Mouse (Mus musculus): ENCODE data around the gene Rcc1l. TPM values are rescaled to one million over a fixed set of nuclear protein-coding genes. Genes with fewer than 3 reads are reported as not detected.

Gene Rcc1l
- polyA plus RNA-seq, 1 experiment: 10.7 TPM

DNA sequence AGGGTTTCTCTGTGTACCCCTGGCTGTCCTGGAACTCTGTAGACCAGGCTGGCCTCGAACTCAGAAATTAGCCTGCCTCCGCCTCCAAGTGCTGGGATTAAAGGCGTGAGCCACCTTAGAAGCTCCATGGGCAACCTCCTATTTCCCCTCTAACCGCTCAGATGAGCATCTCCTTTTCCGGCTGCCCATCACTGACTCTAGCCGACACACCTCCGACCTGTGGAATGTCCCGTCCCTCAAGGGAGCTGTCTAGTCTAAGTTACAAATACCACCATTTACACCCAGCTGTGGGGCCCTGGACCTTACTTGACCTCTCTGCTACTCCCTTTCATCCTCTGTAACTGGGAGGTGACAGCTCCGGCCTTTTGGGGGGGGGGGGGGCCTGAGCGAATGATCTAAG is 878 bp downstream of the Rcc1l start:
- TF ChIP-seq CTCF (IDR thresholded peaks at IDR 0.05; ENCODE audit: extremely low read depth, insufficient read depth, insufficient read length, insufficient replicate concordance): no peak
- no peak for TF ChIP-seq POLR2A (IDR thresholded peaks at IDR 0.05; ENCODE audit: low read depth, low read length)
- no peaks in the 10 kb centered on the region; the same call in 1 of the 2 replicates for H3K4me1 ChIP-seq (ENCODE audit: control insufficient read depth, insufficient read depth, insufficient read length)
- no peaks in the 10 kb centered on the region for H3K27me3 ChIP-seq (ENCODE audit: control insufficient read depth, insufficient read depth, low read length)
- H3K36me3 ChIP-seq (ENCODE audit: control insufficient read depth, insufficient read depth, low read length): no peaks in the 10 kb centered on the region; the same call in 1 of the 2 replicates
- 18% methylated on average over 10 of the region's 10 CpGs for WGBS
- DNase-seq (ENCODE audit: low read depth in 1 of 2, low spot score in 2 of 2): no peak
- no peak overlapping the region for H3K27ac ChIP-seq (ENCODE audit: insufficient read depth, low read length)
- peak overlapping the region; percentile 83; the same call in 1 of the 2 replicates for H3K4me3 ChIP-seq (ENCODE audit: extremely low read depth, insufficient read depth, insufficient read length)

DNA sequence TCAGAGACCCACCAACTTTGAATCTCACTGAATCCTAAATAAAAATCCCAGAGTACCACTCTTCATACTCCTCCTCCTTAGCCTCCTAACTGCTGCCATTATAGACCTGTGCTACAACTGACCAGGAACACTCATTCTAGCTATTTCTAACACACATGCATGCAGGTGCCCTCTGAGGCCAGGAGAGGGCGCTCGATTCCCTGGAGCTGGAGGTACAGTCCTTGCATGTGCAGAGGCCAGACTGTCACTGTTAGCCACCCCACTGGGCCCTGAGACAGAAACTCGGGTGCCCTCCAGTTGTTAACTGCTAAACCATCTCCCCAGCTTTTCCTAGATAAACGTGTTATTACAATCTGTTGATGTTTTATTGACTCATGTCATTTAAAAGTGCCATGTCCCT is 3.4 kb downstream of the Rcc1l start:
- no peaks in the 10 kb centered on the region for H3K27me3 ChIP-seq (ENCODE audit: control insufficient read depth, insufficient read depth, low read length)
- DNase-seq (ENCODE audit: low read depth in 1 of 2, low spot score in 2 of 2): peak in 1 of 2 experiments; percentile 25
- H3K4me3 ChIP-seq (ENCODE audit: extremely low read depth, insufficient read depth, insufficient read length): no peak overlapping the region
- peaks cover 1% of the 10 kb centered on the region; the same call in 1 of the 2 replicates for H3K36me3 ChIP-seq (ENCODE audit: control insufficient read depth, insufficient read depth, low read length)
- TF ChIP-seq CTCF (IDR thresholded peaks at IDR 0.05; ENCODE audit: extremely low read depth, insufficient read depth, insufficient read length, insufficient replicate concordance) (peak; percentile 66; the same call in 1 of the 2 replicates), POLR2A (IDR thresholded peaks at IDR 0.05; ENCODE audit: low read depth, low read length) (no peak)
- no peaks in the 10 kb centered on the region; the same call in 1 of the 2 replicates for H3K4me1 ChIP-seq (ENCODE audit: control insufficient read depth, insufficient read depth, insufficient read length)
- H3K27ac ChIP-seq (ENCODE audit: insufficient read depth, low read length): no peak overlapping the region
- WGBS: 42% methylated on average over 4 of the region's 4 CpGs

GRCm38 (mm10) chr5:134170167-134170566 is 6.4 kb downstream of the Rcc1l start:
- peaks cover 3% of the 10 kb centered on the region; the same call in 1 of the 2 replicates for H3K36me3 ChIP-seq (ENCODE audit: control insufficient read depth, insufficient read depth, low read length)
- no peak for DNase-seq (ENCODE audit: low read depth in 1 of 2, low spot score in 2 of 2)
- H3K4me3 ChIP-seq (ENCODE audit: extremely low read depth, insufficient read depth, insufficient read length): no peak overlapping the region
- TF ChIP-seq CTCF (IDR thresholded peaks at IDR 0.05; ENCODE audit: extremely low read depth, insufficient read depth, insufficient read length, insufficient replicate concordance): no peak
- no peak for TF ChIP-seq POLR2A (IDR thresholded peaks at IDR 0.05; ENCODE audit: low read depth, low read length)
- H3K4me1 ChIP-seq (ENCODE audit: control insufficient read depth, insufficient read depth, insufficient read length): no peaks in the 10 kb centered on the region
- H3K27ac ChIP-seq (ENCODE audit: insufficient read depth, low read length): no peak overlapping the region
- H3K27me3 ChIP-seq (ENCODE audit: control insufficient read depth, insufficient read depth, low read length): no peaks in the 10 kb centered on the region
- WGBS: 89% methylated on average over 8 of the region's 8 CpGs

DNA sequence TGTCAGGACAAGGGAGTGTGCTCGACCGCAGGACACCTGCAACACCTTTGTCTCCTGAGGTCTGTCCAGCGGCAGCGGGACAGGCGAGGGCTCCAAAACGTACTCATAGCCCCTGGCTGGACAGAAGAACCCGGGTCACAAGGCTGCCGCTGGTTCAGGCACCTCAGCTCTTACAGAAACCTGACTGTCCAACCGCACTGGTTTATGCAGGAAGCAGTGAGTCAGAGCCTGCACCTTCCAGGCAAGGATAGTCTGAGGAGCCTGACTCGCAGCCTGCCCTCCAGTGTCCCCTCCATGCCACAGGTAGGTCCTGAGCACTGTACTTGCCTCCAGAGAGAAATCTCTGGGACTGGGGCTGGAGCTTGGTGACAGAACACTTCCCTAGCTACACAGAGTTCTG is 7.3 kb downstream of the Rcc1l start:
- no peak for DNase-seq (ENCODE audit: low read depth in 1 of 2, low spot score in 2 of 2)
- TF ChIP-seq CTCF (IDR thresholded peaks at IDR 0.05; ENCODE audit: extremely low read depth, insufficient read depth, insufficient read length, insufficient replicate concordance) (no peak), POLR2A (IDR thresholded peaks at IDR 0.05; ENCODE audit: low read depth, low read length) (no peak)
- Histone ChIP-seq H3K36me3 (ENCODE audit: control insufficient read depth, insufficient read depth, low read length) (peaks cover 8% of the 10 kb centered on the region; the same call in 1 of the 2 replicates), H3K27me3 (ENCODE audit: control insufficient read depth, insufficient read depth, low read length) (no peaks in the 10 kb centered on the region), H3K4me1 (ENCODE audit: control insufficient read depth, insufficient read depth, insufficient read length) (no peaks in the 10 kb centered on the region), H3K4me3 (ENCODE audit: extremely low read depth, insufficient read depth, insufficient read length) (no peak overlapping the region), H3K27ac (ENCODE audit: insufficient read depth, low read length) (no peak overlapping the region)
- 96% methylated on average over 10 of the region's 10 CpGs for WGBS

DNA sequence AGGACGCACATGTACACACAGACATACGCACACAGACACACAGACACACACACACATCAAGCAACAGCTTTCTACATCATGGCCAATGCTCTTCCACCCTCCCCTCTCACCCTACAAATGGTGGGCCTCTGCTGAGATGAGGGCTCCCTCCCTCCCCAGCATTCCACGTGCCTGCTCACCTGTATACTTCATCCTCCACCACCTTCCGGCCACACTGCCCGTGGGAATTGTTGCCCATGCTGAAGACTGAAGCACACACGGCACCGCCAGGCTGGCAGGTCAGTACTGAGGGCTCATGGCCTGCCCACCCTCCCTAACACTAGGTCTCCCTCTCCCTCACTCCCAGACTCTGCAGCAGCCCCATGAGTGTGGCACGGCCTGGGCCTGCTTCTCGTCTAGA is 8.5 kb downstream of the Rcc1l start:
- DNase-seq (ENCODE audit: low read depth in 1 of 2, low spot score in 2 of 2): no peak
- WGBS: 93% methylated on average over 9 of the region's 9 CpGs
- no peak overlapping the region for H3K4me3 ChIP-seq (ENCODE audit: extremely low read depth, insufficient read depth, insufficient read length)
- H3K27ac ChIP-seq (ENCODE audit: insufficient read depth, low read length): no peak overlapping the region
- no peaks in the 10 kb centered on the region for H3K4me1 ChIP-seq (ENCODE audit: control insufficient read depth, insufficient read depth, insufficient read length)
- H3K27me3 ChIP-seq (ENCODE audit: control insufficient read depth, insufficient read depth, low read length): no peaks in the 10 kb centered on the region
- TF ChIP-seq CTCF (IDR thresholded peaks at IDR 0.05; ENCODE audit: extremely low read depth, insufficient read depth, insufficient read length, insufficient replicate concordance) (no peak), POLR2A (IDR thresholded peaks at IDR 0.05; ENCODE audit: low read depth, low read length) (no peak)
- H3K36me3 ChIP-seq (ENCODE audit: control insufficient read depth, insufficient read depth, low read length): peaks cover 10% of the 10 kb centered on the region; the same call in 1 of the 2 replicates

DNA sequence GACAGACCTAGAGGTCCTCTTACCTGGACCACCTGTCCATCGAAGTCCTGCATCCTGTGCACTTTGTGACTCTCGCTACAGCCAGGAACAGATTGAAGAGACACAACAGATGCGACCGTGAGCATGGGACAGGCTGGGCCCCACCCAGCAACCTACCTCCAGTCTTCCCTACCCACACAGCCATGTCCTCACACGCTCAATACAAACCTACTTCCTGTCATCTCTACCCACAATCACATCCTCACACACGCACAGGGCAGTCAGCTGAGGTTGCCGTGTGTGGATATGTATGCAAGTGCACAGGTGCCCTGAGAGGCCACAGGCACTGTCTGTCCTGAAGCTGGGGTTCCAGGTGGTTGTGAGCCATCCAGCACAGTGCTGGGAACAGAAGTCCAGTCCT is 9.9 kb downstream of the Rcc1l start:
- Histone ChIP-seq H3K27me3 (ENCODE audit: control insufficient read depth, insufficient read depth, low read length) (no peaks in the 10 kb centered on the region), H3K36me3 (ENCODE audit: control insufficient read depth, insufficient read depth, low read length) (peaks cover 12% of the 10 kb centered on the region; the same call in 1 of the 2 replicates), H3K27ac (ENCODE audit: insufficient read depth, low read length) (no peak overlapping the region), H3K4me3 (ENCODE audit: extremely low read depth, insufficient read depth, insufficient read length) (no peak overlapping the region), H3K4me1 (ENCODE audit: control insufficient read depth, insufficient read depth, insufficient read length) (no peaks in the 10 kb centered on the region)
- WGBS: 55% methylated on average over 7 of the region's 7 CpGs
- no peak for DNase-seq (ENCODE audit: low read depth in 1 of 2, low spot score in 2 of 2)
- no peak for TF ChIP-seq CTCF (IDR thresholded peaks at IDR 0.05; ENCODE audit: extremely low read depth, insufficient read depth, insufficient read length, insufficient replicate concordance)
- TF ChIP-seq POLR2A (IDR thresholded peaks at IDR 0.05; ENCODE audit: low read depth, low read length): no peak

DNA sequence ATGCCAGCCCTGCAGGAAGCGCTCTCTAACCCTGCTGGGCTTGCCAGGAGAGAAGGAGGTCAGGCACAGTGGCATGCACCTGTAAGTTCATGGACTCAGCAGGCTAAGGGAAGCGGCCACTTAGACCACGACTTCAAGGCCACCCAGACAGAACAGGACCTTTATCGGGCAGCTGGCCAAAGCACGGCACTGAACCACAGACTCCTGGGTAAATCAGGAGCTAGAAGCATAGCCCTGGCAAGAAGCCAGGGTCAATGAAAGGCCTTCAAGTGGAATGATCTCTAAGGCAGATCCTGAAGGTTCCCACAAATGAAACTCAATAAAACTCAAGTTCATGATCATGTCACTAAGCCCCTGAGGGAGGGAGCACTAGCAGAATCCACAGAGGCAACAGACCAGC is 11.9 kb downstream of the Rcc1l start:
- Histone ChIP-seq H3K36me3 (ENCODE audit: control insufficient read depth, insufficient read depth, low read length) (peaks cover 12% of the 10 kb centered on the region), H3K4me3 (ENCODE audit: extremely low read depth, insufficient read depth, insufficient read length) (no peak overlapping the region), H3K27ac (ENCODE audit: insufficient read depth, low read length) (no peak overlapping the region), H3K27me3 (ENCODE audit: control insufficient read depth, insufficient read depth, low read length) (no peaks in the 10 kb centered on the region), H3K4me1 (ENCODE audit: control insufficient read depth, insufficient read depth, insufficient read length) (no peaks in the 10 kb centered on the region)
- WGBS: 75% methylated on average over 5 of the region's 5 CpGs
- DNase-seq (ENCODE audit: low read depth in 1 of 2, low spot score in 2 of 2): no peak
- TF ChIP-seq CTCF (IDR thresholded peaks at IDR 0.05; ENCODE audit: extremely low read depth, insufficient read depth, insufficient read length, insufficient replicate concordance): no peak
- no peak for TF ChIP-seq POLR2A (IDR thresholded peaks at IDR 0.05; ENCODE audit: low read depth, low read length)
